Mouse (Mus musculus): Measurements from ENCODE around the gene Gpr182. TPM values are rescaled to one million over a fixed set of nuclear protein-coding genes. Genes with fewer than 3 reads are reported as not detected.

Gpr182 gene
- polyA plus RNA-seq, 1 experiment from 2014 or later = 0.74 TPM

- Histone ChIP-seq H3K27me3 (peaks cover 11% of the 10 kb centered on the region; the same call in 1 of the 2 replicates), H3K27ac (replicated peaks) (no peak overlapping the region), H3K4me2 (replicated peaks) (no peak overlapping the region), H3K4me1 (peaks cover 20% of the 10 kb centered on the region), H3K9ac (replicated peaks) (no peak overlapping the region), H3K4me3 (no peak overlapping the region), H3K9me3 (no peaks in the 10 kb centered on the region), H3K36me3 (peaks cover 3% of the 10 kb centered on the region; the same call in 1 of the 2 replicates)
- ATAC-seq (replicated peaks) = no peak
- WGBS = 84% methylated on average over 4 of the region's 4 CpGs
Measured at GRCm38 (mm10) chr10:127736916-127737315, 14.6 kb downstream of the Gpr182 start.

DNA sequence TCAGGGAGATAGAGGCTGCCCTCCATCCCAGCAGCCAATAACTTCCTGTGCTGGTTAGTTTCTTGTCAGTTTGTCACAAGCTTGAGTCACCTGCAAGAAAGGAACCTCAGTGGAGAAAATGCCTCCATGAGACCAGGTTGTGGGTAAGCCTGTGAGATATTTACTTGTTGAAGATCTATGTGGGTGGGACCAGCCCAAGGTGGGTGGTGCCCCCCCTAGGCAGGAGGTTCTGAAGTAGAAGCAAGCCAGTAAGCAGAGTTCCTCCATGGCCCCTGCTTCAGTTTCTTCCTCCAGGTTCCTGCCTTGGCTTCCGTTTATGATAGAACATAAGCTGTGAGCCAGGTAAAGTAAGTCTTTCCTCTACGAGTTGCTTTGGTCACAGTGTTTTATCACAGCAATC, 15.3 kb downstream of the Gpr182 start:
- H3K4me1 ChIP-seq = peaks cover 20% of the 10 kb centered on the region
- H3K27ac ChIP-seq (replicated peaks) = no peak overlapping the region
- H3K9ac ChIP-seq (replicated peaks) = no peak overlapping the region
- no peaks in the 10 kb centered on the region for H3K36me3 ChIP-seq
- peaks cover 11% of the 10 kb centered on the region; the same call in 1 of the 2 replicates for H3K27me3 ChIP-seq
- no peak overlapping the region for H3K4me2 ChIP-seq (replicated peaks)
- H3K9me3 ChIP-seq = no peaks in the 10 kb centered on the region
- no peak for ATAC-seq (replicated peaks)
- WGBS = 88% methylated on average over 2 of the region's 2 CpGs
- no peak overlapping the region for H3K4me3 ChIP-seq

DNA sequence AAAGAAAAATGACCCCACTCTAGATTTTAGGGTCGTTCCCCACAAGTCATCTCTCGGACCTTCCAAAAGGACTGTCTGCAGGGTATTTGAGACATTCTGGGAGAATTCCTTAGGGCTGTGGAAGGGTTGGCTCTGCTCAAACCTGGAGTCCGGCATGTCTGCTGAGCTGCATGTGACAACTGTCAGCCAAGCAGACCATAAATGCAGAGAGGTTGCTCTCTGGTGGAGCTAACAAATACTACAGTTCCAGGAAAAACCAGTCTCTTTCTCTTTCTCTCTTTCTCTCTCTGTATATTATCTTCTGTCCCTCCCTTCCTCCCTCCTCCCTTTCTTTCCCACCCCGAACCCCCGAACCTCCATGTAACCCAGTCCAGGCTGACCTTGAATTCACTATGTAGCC, 17.1 kb downstream of the Gpr182 start:
- no peak overlapping the region for H3K9ac ChIP-seq (replicated peaks)
- H3K9me3 ChIP-seq = no peaks in the 10 kb centered on the region
- WGBS = 53% methylated on average over 5 of the region's 5 CpGs
- H3K4me1 ChIP-seq = peaks cover 19% of the 10 kb centered on the region
- no peak overlapping the region for H3K27ac ChIP-seq (replicated peaks)
- H3K27me3 ChIP-seq = peaks cover 11% of the 10 kb centered on the region; the same call in 1 of the 2 replicates
- no peak overlapping the region for H3K4me3 ChIP-seq
- no peak overlapping the region for H3K4me2 ChIP-seq (replicated peaks)
- ATAC-seq (replicated peaks) = no peak
- no peaks in the 10 kb centered on the region for H3K36me3 ChIP-seq

GRCm38 (mm10) chr10:127731397-127731796, 20.1 kb downstream of the Gpr182 start:
- Histone ChIP-seq H3K4me3 (no peak overlapping the region), H3K4me2 (replicated peaks) (no peak overlapping the region), H3K36me3 (no peaks in the 10 kb centered on the region), H3K9ac (replicated peaks) (no peak overlapping the region), H3K27me3 (peaks cover 11% of the 10 kb centered on the region; the same call in 1 of the 2 replicates), H3K27ac (replicated peaks) (no peak overlapping the region), H3K9me3 (no peaks in the 10 kb centered on the region), H3K4me1 (peaks cover 15% of the 10 kb centered on the region)
- no peak for ATAC-seq (replicated peaks)
- 30% methylated on average over 5 of the region's 5 CpGs for WGBS

GRCm38 (mm10) chr10:127730933-127731310, 20.6 kb downstream of the Gpr182 start:
- Histone ChIP-seq H3K27me3 (peaks cover 11% of the 10 kb centered on the region; the same call in 1 of the 2 replicates), H3K27ac (replicated peaks) (no peak overlapping the region), H3K4me1 (peaks cover 15% of the 10 kb centered on the region), H3K9ac (replicated peaks) (no peak overlapping the region), H3K36me3 (no peaks in the 10 kb centered on the region), H3K4me2 (replicated peaks) (no peak overlapping the region), H3K9me3 (no peaks in the 10 kb centered on the region), H3K4me3 (no peak overlapping the region)
- WGBS = 8% methylated on average over 9 of the region's 9 CpGs
- ATAC-seq (replicated peaks) = no peak

DNA sequence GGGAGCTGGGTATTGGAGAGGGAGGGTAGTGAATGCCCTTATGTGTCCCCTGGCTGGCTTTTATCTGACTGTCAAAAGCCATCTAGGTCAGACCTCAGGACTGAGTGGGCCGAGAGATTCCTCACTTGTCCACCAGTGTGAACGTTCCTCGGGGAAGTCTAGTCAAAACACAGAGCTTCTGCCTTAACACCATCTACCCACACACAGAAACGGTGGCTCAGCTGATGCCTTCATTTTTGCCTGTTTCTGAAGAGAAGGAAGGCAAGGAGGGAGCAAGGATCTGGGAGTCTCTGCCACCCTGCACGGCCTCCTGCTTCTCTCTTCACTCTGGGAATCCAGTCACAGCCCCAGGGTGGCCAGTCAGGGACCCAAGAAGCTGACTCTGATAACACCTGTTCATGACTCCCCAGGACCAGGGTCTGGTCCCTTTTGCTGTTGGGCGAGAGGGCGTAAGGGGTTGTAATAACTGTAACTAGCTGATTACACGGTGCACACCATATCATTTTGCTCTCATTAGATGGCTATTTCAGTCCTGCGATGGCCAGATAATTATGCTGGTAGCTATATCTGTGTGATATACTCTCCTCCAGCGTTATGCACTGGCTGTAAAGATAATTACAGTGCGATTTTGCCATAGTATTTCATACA, 21.1 kb downstream of the Gpr182 start:
- Histone ChIP-seq H3K27me3 (peaks cover 11% of the 10 kb centered on the region; the same call in 1 of the 2 replicates), H3K4me2 (replicated peaks) (no peak overlapping the region), H3K4me1 (peaks cover 15% of the 10 kb centered on the region), H3K9me3 (no peaks in the 10 kb centered on the region), H3K36me3 (no peaks in the 10 kb centered on the region), H3K27ac (replicated peaks) (no peak overlapping the region), H3K9ac (replicated peaks) (no peak overlapping the region), H3K4me3 (no peak overlapping the region)
- ATAC-seq (replicated peaks) = no peak
- WGBS = 42% methylated on average over 11 of the region's 11 CpGs

- Histone ChIP-seq H3K36me3 (no peaks in the 10 kb centered on the region), H3K9ac (replicated peaks) (no peak overlapping the region), H3K4me3 (no peak overlapping the region), H3K4me1 (peaks cover 15% of the 10 kb centered on the region), H3K27me3 (0 out of 2 replicates have a peak, but pooled peaks cover under 1% of the 10 kb centered on the region), H3K9me3 (no peaks in the 10 kb centered on the region), H3K4me2 (replicated peaks) (no peak overlapping the region), H3K27ac (replicated peaks) (no peak overlapping the region)
- 69% methylated on average over 8 of the region's 8 CpGs for WGBS
- ATAC-seq (replicated peaks) = no peak
Measured at GRCm38 (mm10) chr10:127728437-127728836, 23.1 kb downstream of the Gpr182 start.

DNA sequence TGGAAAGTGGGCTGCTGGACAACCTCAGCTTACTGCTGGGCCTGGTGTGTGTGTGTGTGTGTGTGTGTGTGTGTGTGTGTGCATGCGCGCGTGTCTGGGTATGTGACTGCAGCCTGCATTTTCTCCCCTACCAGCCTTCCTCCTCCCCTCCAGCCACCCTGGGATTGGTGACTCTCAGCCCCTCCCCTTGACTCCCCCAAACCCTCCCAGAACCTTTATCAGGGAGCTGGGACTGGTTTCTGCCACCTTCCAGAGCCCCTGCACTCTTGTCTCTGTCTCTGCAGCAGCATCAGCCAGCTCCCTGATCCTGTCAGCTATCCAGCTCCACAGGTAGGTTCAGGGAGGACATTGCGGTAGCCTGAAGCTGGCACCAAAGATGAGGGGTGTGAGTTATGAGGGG, 26.4 kb downstream of the Gpr182 start:
- Histone ChIP-seq H3K9ac (replicated peaks) (no peak overlapping the region), H3K27ac (replicated peaks) (no peak overlapping the region), H3K4me2 (replicated peaks) (no peak overlapping the region), H3K9me3 (no peaks in the 10 kb centered on the region), H3K27me3 (no peaks in the 10 kb centered on the region; the same call in 1 of the 2 replicates), H3K4me3 (no peak overlapping the region), H3K4me1 (peaks cover 16% of the 10 kb centered on the region), H3K36me3 (no peaks in the 10 kb centered on the region)
- ATAC-seq (replicated peaks) = no peak
- 92% methylated on average over 4 of the region's 4 CpGs for WGBS

- H3K4me2 ChIP-seq (replicated peaks) = no peak within 1 kb of the TSS
- no peaks in the 10 kb centered on the region; the same call in 1 of the 2 replicates for H3K27me3 ChIP-seq
- peaks cover 16% of the 10 kb centered on the region for H3K4me1 ChIP-seq
- 76% methylated on average over 3 of the region's 3 CpGs for WGBS
- H3K4me3 ChIP-seq = no peak within 1 kb of the TSS
- no peak within 1 kb of the TSS for H3K9ac ChIP-seq (replicated peaks)
- ATAC-seq (replicated peaks) = no peak
- H3K36me3 ChIP-seq = no peaks in the 10 kb centered on the region
- no peak within 1 kb of the TSS for H3K27ac ChIP-seq (replicated peaks)
- H3K9me3 ChIP-seq = no peaks in the 10 kb centered on the region
Measured at GRCm38 (mm10) chr10:127724178-127724577, 27.4 kb downstream of the Gpr182 start, which contains the start of gene Tac2. Tac2 (plus strand) TSS chr10:127724478.

GRCm38 (mm10) chr10:127721671-127722418, 29.7 kb downstream of the Gpr182 start:
- no peak for ATAC-seq (replicated peaks)
- Histone ChIP-seq H3K9ac (replicated peaks) (0 out of 2 replicates have a peak overlapping the region, but pooled peaks have one; percentile 16), H3K4me2 (replicated peaks) (peak overlapping the region; percentile 29), H3K27ac (replicated peaks) (no peak overlapping the region), H3K36me3 (no peaks in the 10 kb centered on the region), H3K4me3 (no peak overlapping the region), H3K9me3 (no peaks in the 10 kb centered on the region), H3K27me3 (no peaks in the 10 kb centered on the region; the same call in 1 of the 2 replicates), H3K4me1 (peaks cover 12% of the 10 kb centered on the region)
- WGBS = 16% methylated on average over 20 of the region's 20 CpGs

DNA sequence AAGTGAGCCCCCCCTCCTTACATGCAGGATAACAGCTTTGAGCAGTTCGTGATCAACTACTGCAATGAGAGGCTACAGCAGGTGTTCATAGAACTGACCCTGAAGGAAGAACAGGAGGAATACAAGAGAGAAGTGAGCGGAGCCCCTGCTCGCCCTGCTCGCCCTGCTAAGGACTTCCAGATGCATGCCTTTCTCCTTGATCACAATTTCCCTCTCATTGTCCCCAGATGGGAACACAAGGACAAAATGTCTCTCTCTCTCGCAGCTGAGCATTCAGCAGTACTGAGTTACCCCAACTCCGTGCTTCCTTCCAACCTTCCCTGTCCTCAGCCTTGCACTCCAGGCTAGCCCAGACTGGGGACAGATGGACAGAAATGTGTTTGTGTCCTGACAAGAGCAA, 38.8 kb downstream of the Gpr182 start:
- H3K9me3 ChIP-seq = no peaks in the 10 kb centered on the region
- no peak overlapping the region for H3K9ac ChIP-seq (replicated peaks)
- no peak overlapping the region for H3K4me3 ChIP-seq
- no peaks in the 10 kb centered on the region for H3K36me3 ChIP-seq
- 71% methylated on average over 6 of the region's 6 CpGs for WGBS
- peak; percentile 29; the same call in 1 of the 2 replicates for ATAC-seq (replicated peaks)
- H3K27me3 ChIP-seq = no peaks in the 10 kb centered on the region
- H3K4me1 ChIP-seq = no peaks in the 10 kb centered on the region
- H3K4me2 ChIP-seq (replicated peaks) = no peak overlapping the region
- no peak overlapping the region for H3K27ac ChIP-seq (replicated peaks)

DNA sequence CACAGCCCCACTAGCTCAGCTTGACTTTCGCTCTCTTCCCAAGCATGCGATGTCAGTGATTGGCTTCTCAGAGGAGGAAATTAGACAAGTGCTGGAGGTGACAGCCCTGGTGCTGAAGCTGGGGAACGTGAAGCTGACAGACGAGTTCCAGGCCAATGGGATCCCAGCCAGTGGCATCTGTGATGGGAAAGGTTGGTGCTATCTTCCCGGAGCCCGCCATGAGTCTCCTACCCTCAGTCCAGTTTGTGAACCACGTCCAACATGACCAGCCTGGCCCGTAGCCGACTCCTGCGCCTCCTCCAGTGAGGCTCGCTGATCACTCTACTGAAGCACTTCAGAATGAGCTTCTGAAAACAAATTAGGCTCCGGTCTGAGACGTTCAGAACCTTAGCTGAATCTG, 41.2 kb downstream of the Gpr182 start:
- H3K27me3 ChIP-seq = no peaks in the 10 kb centered on the region
- H3K27ac ChIP-seq (replicated peaks) = no peak overlapping the region
- no peak overlapping the region for H3K4me2 ChIP-seq (replicated peaks)
- no peaks in the 10 kb centered on the region for H3K9me3 ChIP-seq
- H3K4me3 ChIP-seq = no peak overlapping the region
- 83% methylated on average over 13 of the region's 13 CpGs for WGBS
- no peak for ATAC-seq (replicated peaks)
- no peaks in the 10 kb centered on the region for H3K36me3 ChIP-seq
- no peak overlapping the region for H3K9ac ChIP-seq (replicated peaks)
- no peaks in the 10 kb centered on the region for H3K4me1 ChIP-seq
